Mouse (Mus musculus): ENCODE data around the gene Rundc3a.

DNA sequence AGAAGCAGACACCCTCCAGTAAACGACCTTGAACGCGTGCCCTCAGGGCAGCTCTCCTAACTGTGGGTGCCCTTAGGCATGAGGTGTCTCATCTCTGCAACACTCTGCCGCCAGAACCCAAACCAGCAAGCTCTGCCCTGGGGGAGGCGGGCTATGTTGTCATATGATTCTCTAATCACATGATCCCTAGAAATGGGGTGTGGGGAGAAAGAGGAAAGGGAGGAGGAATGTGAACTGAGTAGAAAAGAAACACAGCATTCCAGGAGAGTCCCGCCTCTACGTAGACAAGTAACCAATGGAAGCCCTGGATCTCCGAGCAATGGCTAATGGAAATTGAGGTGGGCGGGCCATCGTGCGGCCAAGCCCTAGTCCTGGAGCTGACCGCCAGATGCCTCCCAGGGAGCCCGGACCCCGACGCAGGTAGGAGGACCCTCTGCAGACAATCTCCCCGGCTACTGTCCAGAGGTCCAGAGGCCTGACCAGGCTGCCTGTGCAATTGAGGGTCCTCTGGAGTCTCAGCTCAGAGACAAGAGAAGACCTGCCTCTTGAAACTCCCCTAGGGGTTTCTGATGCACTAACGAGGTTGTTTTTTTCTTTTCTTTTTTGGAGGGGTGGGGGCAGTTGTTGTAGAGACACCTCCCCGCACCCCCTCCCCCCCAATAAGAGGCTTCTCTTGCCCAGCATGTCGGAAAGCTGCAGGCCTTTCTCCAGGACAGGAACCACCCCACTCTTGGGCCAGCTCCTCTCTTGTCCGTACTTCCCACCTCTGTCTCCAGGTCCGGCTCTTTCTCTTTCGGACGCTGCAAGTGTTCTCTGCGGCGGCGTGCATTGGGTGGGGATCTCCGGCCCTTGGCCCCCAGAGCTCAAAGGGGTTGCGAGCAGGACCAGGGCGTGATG, 37.2 kb downstream of the Rundc3a start, which contains the start of gene Grn:
- TF ChIP-seq CTCF (IDR thresholded peaks at IDR 0.05), result no peak
- TF ChIP-seq POLR2A (IDR thresholded peaks at IDR 0.05; ENCODE audit: insufficient read depth, low read depth, low read length), result peak; percentile 79
